Mouse (Mus musculus) small intestine, adult 2 months (tissue): ENCODE measurements at regions not wholly inside any gene's neighbourhood (a gene's known extent, or its start where the extent isn't known, plus 50 kb on each side); places are given as distances from the start of the nearest gene placed in this dataset.

ENCODE experiments used
- H3K27ac ChIP-seq: fragments of 200-500 bp; 2 replicates; pipeline ENCODE4 v1.5.1; 2012; ENCODE audit warnings: low read depth, low read length, control low read depth, inconsistent platforms; ENCODE audit not compliant: insufficient read depth
- H3K27me3 ChIP-seq: fragments of 200-500 bp; 2 replicates; pipeline ENCODE4 v1.6.1; 2012; ENCODE audit warnings: mild to moderate bottlenecking, moderate library complexity, low read length, inconsistent platforms; ENCODE audit not compliant: control insufficient read depth, insufficient read depth
- H3K36me3 ChIP-seq: fragments of 200-500 bp; 2 replicates; pipeline ENCODE4 v1.6.1; 2012; ENCODE audit warnings: mild to moderate bottlenecking, low read length, control low read depth, inconsistent platforms; ENCODE audit not compliant: control insufficient read depth, insufficient read depth
- H3K4me1 ChIP-seq: fragments of 200-500 bp; 2 replicates; pipeline ENCODE4 v1.6.1; 2012; ENCODE audit warnings: low read length, inconsistent platforms, mixed read lengths; ENCODE audit not compliant: control insufficient read depth, insufficient read depth, insufficient read length
- H3K4me3 ChIP-seq: fragments of 200-500 bp; 2 replicates; pipeline ENCODE4 v1.5.1; 2012; ENCODE audit warnings: low read depth, mild to moderate bottlenecking, control low read depth, inconsistent platforms, low read length, moderate library complexity
- CTCF ChIP-seq: fragments of 200-500 bp; IDR thresholded peaks from 2 replicates; pipeline ENCODE4 v1.5.1; 2012; ENCODE audit warnings: low read depth, mild to moderate bottlenecking, control low read depth, inconsistent platforms, low read length, moderate library complexity, mixed read lengths; ENCODE audit not compliant: insufficient replicate concordance, insufficient read length; ENCODE audit errors: extremely low read depth
- POLR2A ChIP-seq: fragments of 200-500 bp; IDR thresholded peaks from 2 replicates; pipeline ENCODE4 v1.6.1; 2012; ENCODE audit warnings: low read depth, mild to moderate bottlenecking, control low read depth, inconsistent platforms, low read length, moderate library complexity
- WGBS: fragments of 180-500 bp; shearing (Covaris S2); methylation state at CpG from one replicate; pipeline ENCODE4 v1.1.7; 2018; 5-methylcytosine and 5-hydroxymethylcytosine counted together

DNA sequence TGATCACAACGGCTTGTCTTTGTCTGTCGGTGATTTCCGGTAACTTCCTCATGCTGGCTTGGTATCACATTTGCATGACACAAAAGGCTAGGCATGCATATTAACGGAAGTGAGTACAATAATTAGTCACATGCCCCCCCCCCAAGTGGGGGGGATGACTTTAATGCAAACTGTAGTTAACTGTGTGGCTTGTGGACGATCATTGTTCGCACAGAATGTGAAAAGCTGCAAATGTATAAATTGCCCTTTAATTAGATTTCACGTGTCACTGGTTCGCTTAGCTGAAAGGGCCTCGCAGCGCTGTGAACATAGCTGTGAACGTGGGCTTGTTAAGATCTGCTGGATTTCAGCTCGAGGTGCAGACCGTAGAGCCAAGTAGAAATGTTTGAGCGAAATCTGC is 86.8 kb downstream of the Sox1 start:
- peaks cover 7% of the 10 kb centered on the region for H3K27me3 ChIP-seq
- peaks cover 10% of the 10 kb centered on the region; the same call in 1 of the 2 replicates for H3K4me1 ChIP-seq
- H3K4me3 ChIP-seq, result no peak overlapping the region
- TF ChIP-seq CTCF, result no peak
- no peaks in the 10 kb centered on the region for H3K36me3 ChIP-seq
- no peak overlapping the region for H3K27ac ChIP-seq
- 90% methylated on average over 14 of the region's 14 CpGs for WGBS

DNA sequence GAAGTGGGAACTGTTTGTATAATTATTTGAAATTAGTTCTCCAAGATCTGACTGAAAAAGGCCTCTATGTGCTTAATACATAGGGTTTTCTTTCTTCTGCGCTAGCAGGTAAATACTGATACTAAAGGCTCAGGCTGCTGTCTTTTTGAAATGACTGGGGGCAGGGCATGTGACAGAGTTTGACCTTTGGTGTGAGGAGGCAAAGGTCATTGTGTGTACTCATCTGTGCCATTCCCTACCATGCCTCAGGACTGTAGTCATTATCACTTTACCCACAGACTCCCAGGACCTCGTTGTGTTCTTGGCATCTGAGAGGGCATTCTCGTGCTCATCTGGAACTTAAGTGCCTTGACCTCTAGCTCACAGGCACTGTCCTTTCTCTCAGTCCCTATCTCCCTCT is 88.5 kb downstream of the Sox1 start:
- no peak for TF ChIP-seq CTCF
- H3K27ac ChIP-seq, result no peak overlapping the region
- H3K27me3 ChIP-seq, result no peaks in the 10 kb centered on the region; the same call in none of the 2 replicates
- H3K4me3 ChIP-seq, result no peak overlapping the region
- 53% methylated on average over 3 of the region's 3 CpGs for WGBS
- no peaks in the 10 kb centered on the region for H3K36me3 ChIP-seq
- peaks cover 14% of the 10 kb centered on the region; the same call in 1 of the 2 replicates for H3K4me1 ChIP-seq

DNA sequence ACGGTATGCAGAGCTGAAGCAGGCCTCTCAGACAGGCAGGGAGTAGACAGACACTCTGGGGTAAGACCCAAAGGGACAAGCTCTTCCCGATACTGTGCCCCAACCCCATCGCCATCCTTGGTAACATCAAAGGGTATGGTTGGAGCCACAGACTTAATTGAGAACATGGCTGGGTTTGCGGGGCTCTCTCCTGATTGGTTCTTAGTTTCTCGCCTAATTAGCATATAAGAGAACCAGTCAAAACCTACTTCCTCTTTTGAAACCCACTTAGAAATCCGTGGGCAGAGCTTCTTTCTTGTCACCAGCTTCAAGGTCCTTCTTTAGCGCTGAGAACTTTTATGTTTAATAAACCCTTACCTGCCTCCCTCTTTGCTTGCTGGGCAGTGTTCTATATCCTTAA is 87.5 kb upstream of the Spaca7 start:
- H3K27ac ChIP-seq, result no peak overlapping the region
- 87% methylated on average over 7 of the region's 7 CpGs for WGBS
- TF ChIP-seq CTCF (no peak), POLR2A (no peak)
- H3K4me1 ChIP-seq, result peaks cover 14% of the 10 kb centered on the region; the same call in 1 of the 2 replicates
- no peak overlapping the region for H3K4me3 ChIP-seq
- no peaks in the 10 kb centered on the region; the same call in 1 of the 2 replicates for H3K27me3 ChIP-seq
- H3K36me3 ChIP-seq, result no peaks in the 10 kb centered on the region

DNA sequence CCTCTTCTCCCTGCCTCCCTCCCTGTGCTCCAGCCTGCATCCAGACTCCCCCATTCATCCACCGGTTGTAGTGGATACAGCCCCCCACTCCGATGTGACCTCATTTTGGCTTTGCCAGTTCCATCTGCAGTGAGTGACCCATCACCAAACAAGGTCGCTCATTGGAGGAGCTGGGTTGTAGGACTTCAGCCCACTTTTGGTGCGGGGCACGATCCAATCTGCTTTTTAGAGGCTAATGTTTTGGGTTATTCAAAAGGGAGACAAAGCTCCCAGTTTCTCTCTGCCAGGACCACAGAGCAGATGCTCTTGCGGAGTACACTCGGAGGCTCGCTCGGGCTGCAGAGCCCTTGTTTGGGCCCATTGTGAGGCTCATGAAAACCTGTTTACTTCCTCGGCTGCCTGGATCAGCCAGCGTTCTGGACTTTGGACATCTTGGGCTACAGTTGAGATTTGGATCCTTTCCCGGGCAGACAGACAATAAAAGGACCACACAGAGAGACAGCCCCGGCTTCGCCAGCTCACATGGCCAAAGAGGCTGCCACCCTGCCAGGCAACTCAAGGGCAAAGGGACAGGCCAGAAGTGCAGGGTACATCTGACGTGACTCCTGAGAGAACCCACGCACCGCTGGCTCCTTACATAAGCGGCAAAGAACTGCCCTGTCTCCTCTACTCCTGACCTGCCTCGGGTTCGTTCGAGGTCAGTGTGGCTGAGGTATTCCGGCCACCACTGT is 86.3 kb upstream of the Spaca7 start:
- Histone ChIP-seq H3K4me1 (peaks cover 14% of the 10 kb centered on the region; the same call in 1 of the 2 replicates), H3K27me3 (no peaks in the 10 kb centered on the region), H3K4me3 (peak overlapping the region; percentile 0; the same call in 1 of the 2 replicates), H3K27ac (peak overlapping the region; percentile 15; the same call in 1 of the 2 replicates), H3K36me3 (no peaks in the 10 kb centered on the region)
- WGBS, result 21% methylated on average over 22 of the region's 22 CpGs
- TF ChIP-seq POLR2A, result no peak
- TF ChIP-seq CTCF, result no peak

DNA sequence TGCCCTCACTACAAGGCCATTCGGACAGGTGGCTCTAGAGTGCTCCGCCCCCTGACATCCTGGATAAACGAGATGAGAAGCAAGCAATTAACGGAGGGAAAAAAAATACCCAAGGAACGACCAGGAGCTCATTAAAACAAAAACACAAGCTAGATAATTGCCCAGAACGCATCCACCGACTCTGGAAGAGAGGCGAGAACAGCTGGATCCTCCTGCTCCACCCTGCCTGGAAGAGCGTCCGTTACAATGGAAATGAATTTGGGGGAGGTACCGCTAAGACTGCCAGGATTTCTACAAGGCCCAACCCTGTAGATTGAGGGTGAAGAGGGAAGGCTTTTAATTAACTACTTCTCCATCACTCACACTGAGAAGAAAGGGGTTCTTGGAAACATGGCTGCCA is 85.6 kb upstream of the Spaca7 start:
- Histone ChIP-seq H3K4me1 (peaks cover 14% of the 10 kb centered on the region; the same call in 1 of the 2 replicates), H3K36me3 (no peaks in the 10 kb centered on the region), H3K27ac (no peak overlapping the region), H3K27me3 (no peaks in the 10 kb centered on the region), H3K4me3 (peak overlapping the region; percentile 0; the same call in 1 of the 2 replicates)
- 30% methylated on average over 11 of the region's 11 CpGs for WGBS
- TF ChIP-seq CTCF (no peak), POLR2A (no peak)

DNA sequence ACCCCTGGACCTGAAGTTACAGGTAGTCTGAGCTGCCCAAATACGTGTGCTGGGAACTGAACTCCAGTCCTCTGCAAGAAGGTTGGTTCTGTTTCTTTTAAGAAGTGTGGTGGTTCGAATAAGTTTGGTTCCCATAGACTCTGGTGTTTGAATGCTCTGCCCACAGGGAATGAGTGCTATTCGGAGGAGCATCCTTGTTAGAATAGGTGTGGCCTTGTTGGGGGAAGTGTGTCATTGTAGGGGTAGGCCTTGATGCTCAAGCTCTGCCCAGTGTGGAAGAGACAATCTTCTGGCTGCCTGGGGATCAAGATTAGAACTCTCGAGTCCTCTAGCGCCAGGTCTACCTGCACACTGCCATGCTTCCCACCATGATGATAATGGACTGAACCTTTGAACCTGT is 83.6 kb upstream of the Spaca7 start:
- TF ChIP-seq CTCF, result no peak
- TF ChIP-seq POLR2A, result no peak
- Histone ChIP-seq H3K4me1 (peaks cover 14% of the 10 kb centered on the region; the same call in 1 of the 2 replicates), H3K27ac (no peak overlapping the region), H3K27me3 (no peaks in the 10 kb centered on the region), H3K36me3 (no peaks in the 10 kb centered on the region), H3K4me3 (no peak overlapping the region)
- WGBS, result 90% methylated on average over 5 of the region's 5 CpGs

DNA sequence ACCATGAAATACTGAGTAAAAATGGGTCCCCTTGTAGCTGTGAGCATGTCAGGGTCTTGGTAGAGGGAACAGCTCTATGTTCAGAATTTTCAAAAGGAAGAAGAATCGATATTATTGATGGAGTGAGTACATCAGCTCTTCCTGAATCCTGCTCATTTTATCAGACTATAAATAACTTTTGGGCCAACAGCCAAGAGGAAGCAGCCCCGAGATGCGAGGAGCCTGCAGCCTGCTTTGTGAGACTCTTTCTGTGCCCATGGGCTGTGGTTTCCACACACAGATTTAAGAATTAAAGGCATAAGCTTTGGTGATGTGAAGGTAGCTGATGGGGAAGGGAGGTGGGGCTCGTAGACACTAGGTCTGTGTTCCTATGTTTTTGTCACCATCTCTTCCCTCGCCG is 81.4 kb upstream of the Spaca7 start:
- Histone ChIP-seq H3K27ac (no peak overlapping the region), H3K4me1 (peaks cover 8% of the 10 kb centered on the region; the same call in 1 of the 2 replicates), H3K27me3 (no peaks in the 10 kb centered on the region), H3K4me3 (no peak overlapping the region), H3K36me3 (no peaks in the 10 kb centered on the region)
- WGBS, result 35% methylated on average over 6 of the region's 6 CpGs
- TF ChIP-seq POLR2A (no peak), CTCF (no peak)
